Mouse (Mus musculus): ENCODE measurements around the gene Acsl4.
A peak's percentile ranks its signal among the peaks of the same experiment; 100 is the strongest.

Gene Acsl4

DNA sequence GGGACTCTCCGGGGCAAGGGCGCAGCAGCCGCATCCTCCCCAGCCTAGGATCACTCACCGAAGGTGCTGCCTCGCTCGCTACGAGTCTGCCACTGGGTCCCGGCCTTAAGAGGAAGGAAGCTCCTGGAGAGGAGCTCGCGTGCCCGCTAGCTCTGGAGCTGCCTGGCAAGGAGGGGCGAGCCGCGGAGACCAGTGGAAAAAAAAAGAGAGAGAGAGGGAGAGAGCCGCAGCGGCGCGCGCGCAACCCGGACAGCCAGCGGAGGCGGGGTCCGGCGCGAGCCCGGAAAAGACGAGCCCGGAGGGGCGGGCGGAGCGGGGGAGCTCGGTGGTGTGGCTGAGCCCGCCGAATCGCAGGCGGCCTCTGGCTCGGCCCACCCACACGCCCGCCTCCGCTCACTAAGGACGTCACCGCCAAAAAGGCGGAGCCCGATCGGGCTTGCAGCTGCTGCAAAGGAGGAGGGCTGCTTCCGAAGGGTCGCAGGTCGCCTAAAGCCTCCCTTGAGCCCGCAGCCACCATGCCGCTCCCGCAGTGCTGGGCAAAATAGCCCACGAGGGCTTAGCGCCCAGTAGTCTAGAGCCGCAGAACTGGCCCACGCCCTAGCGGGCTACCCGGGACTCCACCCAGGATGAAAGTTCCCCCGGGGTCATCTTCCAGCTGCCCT, at the start of gene Acsl4:
Gene Acsl4 (minus strand): TSS at position 289 of the 662 bp plus-strand sequence.
- TF ChIP-seq GATA4 (IDR thresholded peaks at IDR 0.05; ENCODE audit: insufficient replicate concordance, low read length) = peak; percentile 46; the same call in 1 of the 2 replicates

DNA sequence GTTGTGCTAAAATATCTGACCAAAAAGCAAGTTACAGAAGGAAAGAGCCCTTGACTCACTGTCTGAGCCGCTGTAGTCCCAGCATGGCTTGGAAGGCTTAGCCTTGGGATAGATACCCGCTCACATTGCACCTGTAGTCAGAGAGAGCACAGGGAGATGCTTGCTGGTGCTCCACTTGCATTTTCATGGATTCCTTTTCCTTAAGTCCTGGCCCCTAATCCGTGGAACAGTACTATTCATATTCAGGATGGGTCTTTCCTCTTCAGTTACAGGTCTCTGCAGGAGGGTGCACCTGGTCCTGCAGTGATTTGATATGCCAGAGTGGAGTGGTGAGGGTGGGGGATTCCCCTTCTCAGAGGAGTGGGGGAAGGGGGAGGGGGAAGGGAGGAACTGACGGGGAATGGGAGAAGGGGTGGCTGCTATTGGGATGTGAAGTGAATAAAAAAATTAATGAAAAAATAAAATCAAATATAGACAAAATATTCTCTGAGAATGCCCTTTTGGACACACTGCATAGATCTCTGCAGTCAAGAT, 47.7 kb upstream of the Acsl4 start:
- TF ChIP-seq GATA4 (IDR thresholded peaks at IDR 0.05; ENCODE audit: insufficient replicate concordance, low read length) = no peak

DNA sequence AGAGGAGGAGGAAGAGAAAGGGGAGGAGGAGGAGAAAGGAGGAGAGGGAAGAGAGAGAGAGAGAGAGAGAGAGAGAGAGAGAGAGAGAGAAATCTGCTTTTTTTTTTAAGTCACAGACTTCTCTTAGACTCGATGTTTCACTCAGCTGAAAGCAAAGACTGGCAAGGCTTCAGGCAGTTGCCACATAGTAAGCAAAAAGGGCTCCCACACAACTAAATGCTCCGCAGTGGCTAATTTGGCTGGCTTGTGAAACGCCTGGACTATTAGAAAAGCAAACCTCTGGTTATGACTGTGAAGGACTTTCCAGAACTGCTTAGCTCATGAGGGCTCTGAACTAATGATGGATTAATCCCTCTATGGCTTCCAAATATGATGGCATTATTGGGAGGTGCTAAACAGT, 42.5 kb upstream of the Acsl4 start:
- TF ChIP-seq GATA4 (IDR thresholded peaks at IDR 0.05; ENCODE audit: insufficient replicate concordance, low read length) = no peak

DNA sequence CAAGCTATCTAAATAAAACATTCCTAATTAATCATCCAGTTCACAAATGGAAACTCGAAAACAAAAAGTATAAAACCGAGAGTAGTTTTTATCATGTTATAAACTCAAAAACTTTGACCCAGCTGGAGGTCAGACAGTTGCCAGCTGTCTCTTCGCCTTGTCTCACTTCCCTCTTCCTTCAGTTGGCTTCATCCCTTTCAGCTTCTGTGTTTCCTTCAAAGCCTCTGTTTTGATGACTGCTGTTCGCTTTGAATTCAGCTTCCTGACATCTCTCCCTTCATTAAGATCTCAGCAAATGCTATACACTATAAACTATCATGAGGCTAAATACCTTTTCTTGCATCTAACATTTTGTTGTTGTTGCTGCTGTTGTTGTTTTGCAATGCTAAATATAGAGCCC, 36.8 kb upstream of the Acsl4 start:
- TF ChIP-seq GATA4 (IDR thresholded peaks at IDR 0.05; ENCODE audit: insufficient replicate concordance, low read length) = no peak

DNA sequence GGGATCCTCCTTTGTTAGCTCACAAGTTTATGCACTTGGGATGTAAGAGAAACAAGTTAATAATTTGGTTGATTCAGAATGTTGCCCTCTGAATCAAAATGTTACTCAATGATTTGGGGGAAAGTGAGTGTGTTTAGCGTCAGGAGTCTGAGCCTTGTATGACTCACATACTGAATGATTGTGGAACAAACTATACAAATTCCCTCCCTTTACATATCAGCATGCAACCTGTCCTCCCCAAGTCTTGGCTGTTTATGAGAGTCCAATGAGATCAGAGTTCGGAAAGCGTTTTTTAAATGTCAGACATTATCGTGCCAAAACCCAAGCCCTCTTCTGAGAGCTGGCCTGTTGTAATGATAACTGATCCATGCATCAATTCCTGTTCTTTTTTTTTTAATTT, 36.3 kb upstream of the Acsl4 start:
- TF ChIP-seq GATA4 (IDR thresholded peaks at IDR 0.05; ENCODE audit: insufficient replicate concordance, low read length) = no peak

DNA sequence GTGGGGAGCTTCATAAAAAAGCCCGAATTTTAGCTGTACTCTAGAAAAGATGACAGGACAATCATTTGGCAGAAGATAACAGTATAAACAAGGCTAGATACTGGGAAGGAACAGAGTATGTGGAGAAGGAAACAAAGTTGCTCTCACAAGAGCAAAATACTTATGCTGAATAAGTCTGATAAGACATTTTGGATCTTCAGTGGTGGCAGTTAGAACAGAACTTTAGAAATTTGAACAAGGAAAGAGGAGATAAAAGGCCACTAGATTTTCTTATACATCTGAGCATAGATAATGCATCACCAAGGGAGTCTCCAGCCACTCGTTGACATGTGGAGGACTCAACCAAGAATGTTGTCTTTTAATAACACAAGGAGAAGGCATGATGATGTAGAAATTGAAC, 23.5 kb upstream of the Acsl4 start:
- TF ChIP-seq GATA4 (IDR thresholded peaks at IDR 0.05; ENCODE audit: insufficient replicate concordance, low read length) = no peak

DNA sequence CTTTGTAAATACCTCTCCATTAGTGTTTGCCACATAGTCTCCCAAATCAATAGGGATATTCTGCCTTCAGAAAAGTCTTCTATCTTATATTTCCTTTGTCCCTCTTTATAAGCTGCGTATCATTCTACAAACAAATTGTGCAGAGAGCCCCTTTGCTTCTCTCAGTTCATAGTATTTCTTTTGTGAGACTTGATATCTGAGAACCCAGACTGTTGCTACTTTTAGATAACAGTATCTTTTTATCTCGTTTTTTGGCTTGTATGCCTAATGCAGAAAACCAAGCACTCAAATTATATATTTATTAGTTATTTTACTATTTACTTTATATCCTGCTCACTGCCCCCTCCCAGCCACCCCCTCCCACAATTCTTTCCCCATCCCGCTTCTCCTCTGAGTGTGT, 19.7 kb upstream of the Acsl4 start:
- TF ChIP-seq GATA4 (IDR thresholded peaks at IDR 0.05; ENCODE audit: insufficient replicate concordance, low read length) = no peak

DNA sequence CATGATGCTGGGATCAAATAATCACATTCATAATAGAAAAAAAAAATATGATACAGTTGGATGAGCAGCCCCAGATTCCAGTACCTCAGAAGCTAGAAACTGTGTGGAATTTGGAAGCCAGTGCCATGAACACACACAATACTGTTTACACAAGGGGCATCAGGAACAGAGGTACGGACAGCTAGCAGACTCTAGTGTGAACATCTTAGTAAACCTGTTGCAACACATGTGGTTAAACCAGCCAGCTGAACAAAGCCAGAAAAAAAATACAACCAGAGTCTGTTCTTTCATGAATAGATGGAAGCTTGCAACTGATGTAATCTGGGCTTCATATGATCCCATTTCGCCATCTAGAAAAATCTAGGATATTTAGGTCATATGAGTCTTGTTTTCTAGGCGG, 19.0 kb upstream of the Acsl4 start:
- no peak for TF ChIP-seq GATA4 (IDR thresholded peaks at IDR 0.05; ENCODE audit: insufficient replicate concordance, low read length)

DNA sequence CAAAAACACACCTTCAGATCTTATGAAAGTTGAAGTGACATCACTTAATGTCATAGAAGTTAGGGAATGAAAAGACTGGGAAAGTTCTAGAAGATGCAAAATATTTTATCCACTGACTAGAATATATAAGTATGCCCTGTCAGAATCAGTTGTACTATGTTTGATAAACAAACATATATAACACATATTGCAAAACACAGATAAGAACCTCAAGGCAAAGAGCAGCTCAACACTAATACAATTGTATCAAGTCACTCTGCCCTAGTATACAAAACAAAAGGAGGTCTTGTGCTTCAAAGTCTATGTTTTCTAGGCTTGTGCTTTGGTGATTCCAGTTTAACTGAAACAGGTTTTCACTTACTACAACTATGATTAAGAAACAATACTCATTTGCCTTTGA, 12.8 kb upstream of the Acsl4 start:
- TF ChIP-seq GATA4 (IDR thresholded peaks at IDR 0.05; ENCODE audit: insufficient replicate concordance, low read length) = no peak

DNA sequence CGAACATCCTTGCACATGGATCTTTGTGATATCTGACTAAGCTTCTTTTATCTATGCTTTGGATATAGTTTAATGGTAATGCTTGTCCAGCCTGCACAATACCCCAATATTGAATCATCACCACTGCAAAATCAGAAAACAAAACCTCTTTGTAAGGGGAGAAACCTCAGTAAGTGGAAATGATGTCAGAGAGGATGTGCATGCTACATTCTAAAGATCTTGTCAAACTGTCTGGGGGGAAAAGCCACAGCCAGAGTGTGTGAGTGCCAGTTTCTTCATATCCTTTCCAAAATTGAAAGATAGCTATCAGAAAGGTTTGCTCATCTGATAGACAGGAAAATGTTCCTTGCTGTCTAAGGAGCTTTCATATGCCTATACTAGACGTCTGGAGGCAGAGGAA, 8.3 kb upstream of the Acsl4 start:
- no peak for TF ChIP-seq GATA4 (IDR thresholded peaks at IDR 0.05; ENCODE audit: insufficient replicate concordance, low read length)

DNA sequence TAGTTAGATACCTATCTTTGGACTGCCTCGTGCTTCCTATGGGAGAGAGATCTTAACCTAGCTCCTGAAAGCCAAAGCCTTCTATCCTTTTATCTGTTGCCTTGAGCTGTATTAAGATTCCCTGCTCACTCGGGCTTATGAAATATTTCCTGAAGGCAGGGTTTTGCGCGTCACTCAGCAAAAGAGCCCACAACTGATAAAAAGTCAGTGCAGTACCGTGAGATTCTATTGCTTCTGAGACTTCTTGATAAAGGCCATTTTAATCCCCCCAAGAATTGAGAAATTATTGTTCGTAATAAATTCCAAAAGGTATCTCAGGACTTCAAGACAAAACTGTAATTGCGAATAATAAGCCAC, 552 bp upstream of the Acsl4 start:
- no peak for TF ChIP-seq GATA4 (IDR thresholded peaks at IDR 0.05; ENCODE audit: insufficient replicate concordance, low read length)

DNA sequence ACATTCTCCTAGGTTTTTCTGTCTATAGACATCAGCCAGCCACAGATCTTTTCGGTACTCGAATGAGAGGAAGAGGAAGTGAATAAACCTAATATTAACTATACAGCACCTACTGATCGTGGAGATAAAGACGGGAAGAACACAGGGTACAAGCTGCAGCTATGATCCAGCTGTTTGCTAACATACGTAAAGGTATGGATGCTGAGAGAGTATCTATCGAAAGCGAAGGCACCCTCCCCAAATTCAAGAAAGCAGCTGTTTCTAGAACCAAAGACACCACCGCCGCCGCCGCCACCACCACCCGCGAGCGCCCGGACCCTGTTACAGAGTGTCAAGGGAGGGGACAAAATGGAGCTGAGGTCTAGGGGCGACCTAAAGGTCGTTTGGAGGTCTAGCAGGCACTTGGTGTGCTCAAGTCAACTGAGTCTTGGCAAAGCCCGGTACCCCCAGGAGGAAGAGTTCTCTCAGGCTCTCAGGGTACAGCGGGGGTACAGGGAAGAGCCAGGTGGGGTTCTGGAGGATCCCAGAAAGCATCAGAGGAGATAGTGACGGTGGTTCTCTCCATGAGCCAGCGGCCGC, 665 bp downstream of the Acsl4 start:
- no peak for TF ChIP-seq GATA4 (IDR thresholded peaks at IDR 0.05; ENCODE audit: insufficient replicate concordance, low read length)

DNA sequence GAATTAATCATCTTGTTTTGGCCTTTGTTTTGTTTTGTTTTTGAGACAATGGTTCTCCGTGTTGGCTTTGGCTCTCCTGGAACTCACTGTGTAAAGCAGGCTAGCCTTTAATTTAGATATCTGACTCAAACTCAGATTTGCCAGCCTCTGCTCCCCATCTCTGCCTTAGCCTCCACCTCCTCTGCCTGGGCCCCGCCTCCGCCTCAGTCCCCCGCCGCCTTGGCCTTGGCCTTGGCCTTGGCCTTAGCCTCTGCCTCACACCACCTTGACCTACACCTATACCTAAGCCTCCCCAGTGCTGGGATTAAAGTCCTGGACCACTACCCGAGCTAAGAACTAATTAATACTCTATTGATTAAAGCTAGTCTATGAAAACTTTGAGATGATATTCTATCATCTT, 2.2 kb downstream of the Acsl4 start:
- TF ChIP-seq GATA4 (IDR thresholded peaks at IDR 0.05; ENCODE audit: insufficient replicate concordance, low read length) = no peak

DNA sequence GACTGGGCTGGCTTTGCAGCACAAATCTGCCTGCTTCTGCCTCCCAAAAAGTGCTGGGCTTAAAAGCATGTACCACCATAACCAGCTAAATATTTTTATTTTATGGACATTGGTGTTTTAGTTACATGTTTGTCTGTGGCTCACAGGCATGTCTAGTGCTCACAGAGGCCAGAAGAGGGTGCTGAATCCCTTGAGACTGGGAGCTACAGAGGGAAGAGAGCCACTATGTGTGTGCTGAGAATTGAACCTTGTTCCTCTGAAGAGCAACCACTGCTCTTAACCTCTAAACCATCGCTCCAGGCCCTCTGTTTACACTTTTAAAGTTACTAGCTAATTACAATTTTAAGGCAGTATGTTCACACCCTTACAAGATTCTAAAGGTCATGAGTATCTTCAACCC, 2.7 kb downstream of the Acsl4 start:
- TF ChIP-seq GATA4 (IDR thresholded peaks at IDR 0.05; ENCODE audit: insufficient replicate concordance, low read length) = no peak

DNA sequence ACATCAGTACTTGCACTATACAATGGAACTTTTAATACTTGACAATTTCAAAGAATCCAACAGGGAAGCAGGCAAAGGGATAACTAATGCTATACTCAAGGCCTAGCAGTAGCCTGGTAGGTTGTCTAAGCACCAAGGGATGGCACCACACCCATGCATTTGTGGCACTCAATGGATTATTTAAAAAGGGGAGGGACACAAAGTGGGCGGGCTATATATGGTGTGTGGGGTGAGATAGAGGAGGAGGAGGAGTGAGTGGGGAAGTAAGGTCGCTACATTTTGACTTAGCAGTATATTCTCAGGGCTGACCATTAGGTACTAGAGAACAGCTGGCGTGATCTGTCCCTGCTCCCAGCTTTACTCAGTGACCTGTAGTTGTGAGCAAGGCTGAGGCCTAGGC, 5.4 kb downstream of the Acsl4 start:
- TF ChIP-seq GATA4 (IDR thresholded peaks at IDR 0.05; ENCODE audit: insufficient replicate concordance, low read length) = no peak

DNA sequence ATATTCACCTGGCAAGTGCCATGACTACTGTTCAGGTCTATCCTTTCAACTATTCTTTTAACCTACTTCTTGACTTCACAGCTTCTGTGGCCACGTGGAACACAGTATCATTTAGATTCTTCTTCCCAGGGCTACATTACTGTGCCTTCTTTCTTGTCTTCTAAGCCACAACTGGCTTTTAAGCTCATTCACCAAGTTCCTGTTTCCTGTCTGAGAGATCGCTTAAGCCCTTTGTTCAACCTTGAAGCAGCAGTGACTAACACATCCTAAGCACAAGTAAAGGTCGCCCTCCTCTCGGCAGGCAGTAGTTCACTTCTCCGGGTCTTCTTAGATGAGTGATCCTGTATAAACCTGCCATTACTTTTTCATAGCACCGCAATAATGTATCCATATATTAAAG, 10.4 kb downstream of the Acsl4 start:
- TF ChIP-seq GATA4 (IDR thresholded peaks at IDR 0.05; ENCODE audit: insufficient replicate concordance, low read length) = no peak

DNA sequence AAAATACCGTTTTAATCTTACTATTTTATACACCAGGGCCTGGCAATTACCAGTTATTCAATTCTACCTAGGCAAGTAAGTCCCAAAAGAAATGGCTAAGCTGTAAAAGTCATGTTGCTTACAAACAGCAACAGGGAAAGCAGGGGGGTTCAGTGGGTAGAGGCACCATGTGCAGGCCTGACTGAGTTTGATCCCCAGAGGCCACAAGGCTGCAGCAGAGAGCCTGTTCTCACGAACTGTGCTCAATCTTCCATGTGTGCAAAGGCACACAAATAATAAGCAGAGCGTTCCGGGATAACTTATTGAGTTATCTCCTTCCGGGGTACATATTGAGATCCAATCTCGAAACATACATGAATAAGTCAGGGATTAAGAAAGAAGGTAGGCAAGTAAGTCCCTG, 12.3 kb downstream of the Acsl4 start:
- no peak for TF ChIP-seq GATA4 (IDR thresholded peaks at IDR 0.05; ENCODE audit: insufficient replicate concordance, low read length)
